Mouse (Mus musculus) lung, embryonic 14.5 days (tissue): ENCODE results near the gene B230118H07Rik. TPM values are rescaled to one million over a fixed set of nuclear protein-coding genes. Genes with fewer than 3 reads are reported as not detected.

Source experiments
- ATAC-seq: fragments of 200-750 bp; cut with Nextera tagmentation; 2 replicates; pipeline ENCODE4 v1.8.0; 2017; ENCODE audit warnings: mild to moderate bottlenecking, moderate TSS enrichment, moderate library complexity; ENCODE audit not compliant: insufficient read depth
- DNase-seq: peaks from one replicate; pipeline ENCODE4 v3.0.0-alpha.2; 2015
- H3K27ac ChIP-seq: fragments of 300-500 bp; sonication (generic); 2 replicates; pipeline ENCODE4 v1.5.1; 2014; ENCODE audit warnings: low read depth, mild to moderate bottlenecking, moderate library complexity
- H3K27me3 ChIP-seq: fragments of 300-500 bp; sonication (generic); 2 replicates; pipeline ENCODE4 v1.6.1; 2014; ENCODE audit warnings: low read length, control low read depth; ENCODE audit not compliant: insufficient read depth
- H3K36me3 ChIP-seq: fragments of 300-500 bp; sonication (generic); 2 replicates; pipeline ENCODE4 v1.6.1; 2014; ENCODE audit warnings: control low read depth; ENCODE audit not compliant: insufficient read depth
- H3K4me1 ChIP-seq: fragments of 300-500 bp; sonication (generic); 2 replicates; pipeline ENCODE4 v1.6.1; 2014; ENCODE audit warnings: antibody characterized with exemption, control low read depth; ENCODE audit not compliant: insufficient read depth
- H3K4me2 ChIP-seq: fragments of 300-500 bp; sonication (generic); 2 replicates; pipeline ENCODE4 v1.6.1; 2014; ENCODE audit warnings: mild to moderate bottlenecking
- H3K4me3 ChIP-seq: fragments of 300-500 bp; sonication (generic); 2 replicates; pipeline ENCODE4 v1.5.1; 2014; ENCODE audit warnings: low read depth, low read length
- H3K9ac ChIP-seq: fragments of 300-500 bp; sonication (generic); 2 replicates; pipeline ENCODE4 v1.6.1; 2014
- H3K9me3 ChIP-seq: fragments of 300-500 bp; sonication (generic); 2 replicates; pipeline ENCODE4 v1.6.1; 2016; ENCODE audit warnings: low read depth, low read length, control low read depth
- CTCF ChIP-seq: IDR thresholded peaks from 2 replicates; pipeline ENCODE4 v1.5.1; 2016; ENCODE audit warnings: antibody characterized with exemption, low read depth
- WGBS: fragments of 180-500 bp; shearing (Covaris S2); extraction: QIAGEN DNeasy Blood & Tissue Kit; methylation state at CpG from one replicate; pipeline ENCODE4 v1.1.7; 2014; 5-methylcytosine and 5-hydroxymethylcytosine counted together
- polyA plus RNA-seq: library from polyadenylated mRNA; unstranded; fragments of >200 nt; fragmentation: Nextera tagmentation; extraction: Ambion mirVana; gene quantifications from 2 replicates; pipeline ENCODE4 v1.2.1, GENCODE M21; 2014

B230118H07Rik gene
- polyA plus RNA-seq, 1 experiment from 2014 or later, result 52.4 TPM

DNA sequence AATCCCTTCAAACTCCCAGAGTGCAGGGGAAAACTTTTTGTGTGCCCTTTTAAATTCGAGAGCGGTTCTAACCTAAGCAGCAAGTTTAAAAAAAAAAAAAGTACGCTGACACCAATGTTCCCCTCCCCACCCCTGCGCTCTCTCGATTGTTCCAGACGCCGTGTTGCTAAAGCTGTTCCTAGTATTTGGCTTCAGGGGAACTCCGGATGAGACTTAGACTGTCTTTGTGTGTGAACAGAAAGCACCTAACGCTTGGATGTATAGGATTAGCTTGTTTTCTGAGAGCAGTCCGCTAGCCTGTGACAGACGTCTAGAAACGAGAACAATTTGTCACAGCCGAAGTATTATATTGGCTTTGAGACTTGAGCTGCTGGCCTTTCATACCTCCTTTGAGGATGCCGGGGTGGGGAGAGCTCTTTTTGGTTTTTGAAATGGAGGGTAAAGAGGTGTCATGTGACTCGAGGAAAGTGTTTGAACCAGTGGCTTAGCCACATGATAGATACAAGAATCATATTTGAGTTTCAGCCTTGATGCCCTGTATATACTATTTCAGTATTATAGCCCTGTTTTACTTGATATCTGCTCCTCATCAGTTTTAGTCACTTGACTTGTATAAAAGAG lies 29.9 kb upstream of the B230118H07Rik start:
- H3K36me3 ChIP-seq, result 0 out of 2 replicates have a peak, but pooled peaks cover 6% of the 10 kb centered on the region
- H3K27ac ChIP-seq, result no peak overlapping the region
- H3K4me2 ChIP-seq, result peak overlapping the region; percentile 75
- peak overlapping the region; percentile 99 for H3K4me3 ChIP-seq
- peaks cover 4% of the 10 kb centered on the region; the same call in 1 of the 2 replicates for H3K4me1 ChIP-seq
- peak overlapping the region; percentile 96 for H3K9ac ChIP-seq
- DNase-seq, result peak; percentile 14
- no peaks in the 10 kb centered on the region for H3K9me3 ChIP-seq
- no peak for ATAC-seq
- TF ChIP-seq CTCF, result no peak
- no peaks in the 10 kb centered on the region for H3K27me3 ChIP-seq
- WGBS, result 5% methylated on average over 15 of the region's 15 CpGs

- Histone ChIP-seq H3K27ac (0 out of 2 replicates have a peak within 1 kb of the TSS, but pooled peaks have one; percentile 36), H3K9me3 (no peaks in the 10 kb centered on the region), H3K4me3 (peak within 1 kb of the TSS; percentile 99), H3K27me3 (no peaks in the 10 kb centered on the region), H3K4me1 (peaks cover 4% of the 10 kb centered on the region; the same call in 1 of the 2 replicates), H3K9ac (peak within 1 kb of the TSS; percentile 96), H3K36me3 (0 out of 2 replicates have a peak, but pooled peaks cover 5% of the 10 kb centered on the region), H3K4me2 (peak within 1 kb of the TSS; percentile 75)
- ATAC-seq, result peak; percentile 96
- peak; percentile 77 for TF ChIP-seq CTCF
- under 1% methylated on average over 68 of the region's 68 CpGs for WGBS
- DNase-seq, result peak; percentile 94
Measured at GRCm38 (mm10) chr2:101678236-101679021, 29.1 kb upstream of the B230118H07Rik start, which contains the start of gene Traf6. Traf6 (plus strand) TSS chr2:101678429.

GRCm38 (mm10) chr2:101673547-101673946 lies 24.2 kb upstream of the B230118H07Rik start:
- no peaks in the 10 kb centered on the region for H3K4me1 ChIP-seq
- H3K9ac ChIP-seq, result no peak overlapping the region
- no peaks in the 10 kb centered on the region for H3K9me3 ChIP-seq
- H3K27ac ChIP-seq, result no peak overlapping the region
- no peaks in the 10 kb centered on the region for H3K36me3 ChIP-seq
- DNase-seq (no peak), ATAC-seq (no peak)
- H3K27me3 ChIP-seq, result no peaks in the 10 kb centered on the region
- H3K4me3 ChIP-seq, result no peak overlapping the region
- H3K4me2 ChIP-seq, result no peak overlapping the region
- TF ChIP-seq CTCF, result no peak
- WGBS, result 75% methylated on average over 3 of the region's 3 CpGs

- H3K36me3 ChIP-seq, result no peaks in the 10 kb centered on the region
- H3K4me3 ChIP-seq, result no peak overlapping the region
- WGBS, result 75% methylated on average over 3 of the region's 3 CpGs
- H3K27me3 ChIP-seq, result no peaks in the 10 kb centered on the region
- DNase-seq (no peak), ATAC-seq (no peak)
- no peak for TF ChIP-seq CTCF
- no peak overlapping the region for H3K9ac ChIP-seq
- no peaks in the 10 kb centered on the region for H3K4me1 ChIP-seq
- no peak overlapping the region for H3K4me2 ChIP-seq
- no peaks in the 10 kb centered on the region for H3K9me3 ChIP-seq
- no peak overlapping the region for H3K27ac ChIP-seq
Measured at GRCm38 (mm10) chr2:101668751-101669150, 19.4 kb upstream of the B230118H07Rik start.

DNA sequence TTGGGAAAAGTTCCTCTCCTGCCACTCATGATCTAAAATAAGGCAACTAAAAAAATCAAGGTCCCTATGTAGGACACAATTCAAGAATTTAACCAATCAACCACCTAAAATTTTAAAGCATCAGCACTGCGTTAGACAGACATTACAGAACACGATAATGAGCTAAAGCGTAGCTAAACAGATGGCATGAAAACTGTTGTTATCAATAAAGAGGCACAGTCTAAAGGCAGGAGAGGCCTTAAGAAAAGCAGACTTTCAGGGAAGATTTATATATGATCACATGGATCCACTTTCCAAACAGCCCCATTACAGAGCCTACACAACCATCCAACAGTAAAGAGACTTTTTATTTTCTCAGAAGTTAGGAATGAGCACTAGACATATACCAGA lies 16.4 kb upstream of the B230118H07Rik start:
- WGBS, result 81% methylated on average over 3 of the region's 3 CpGs
- no peak overlapping the region for H3K4me3 ChIP-seq
- H3K36me3 ChIP-seq, result no peaks in the 10 kb centered on the region
- no peaks in the 10 kb centered on the region for H3K4me1 ChIP-seq
- H3K27me3 ChIP-seq, result no peaks in the 10 kb centered on the region
- H3K9ac ChIP-seq, result no peak overlapping the region
- no peak overlapping the region for H3K4me2 ChIP-seq
- DNase-seq (no peak), ATAC-seq (no peak)
- TF ChIP-seq CTCF, result no peak
- no peak overlapping the region for H3K27ac ChIP-seq
- H3K9me3 ChIP-seq, result no peaks in the 10 kb centered on the region

GRCm38 (mm10) chr2:101665058-101665702 lies 15.8 kb upstream of the B230118H07Rik start:
- TF ChIP-seq CTCF, result peak; percentile 95
- Histone ChIP-seq H3K4me3 (no peak overlapping the region), H3K27me3 (no peaks in the 10 kb centered on the region), H3K4me1 (no peaks in the 10 kb centered on the region), H3K9ac (no peak overlapping the region), H3K9me3 (no peaks in the 10 kb centered on the region), H3K4me2 (no peak overlapping the region), H3K36me3 (no peaks in the 10 kb centered on the region), H3K27ac (no peak overlapping the region)
- 19% methylated on average over 9 of the region's 9 CpGs for WGBS
- ATAC-seq (peak; percentile 77), DNase-seq (peak; percentile 92)

GRCm38 (mm10) chr2:101660536-101660935 lies 11.2 kb upstream of the B230118H07Rik start:
- 64% methylated on average over 2 of the region's 2 CpGs for WGBS
- no peaks in the 10 kb centered on the region for H3K27me3 ChIP-seq
- H3K27ac ChIP-seq, result no peak overlapping the region
- no peak overlapping the region for H3K4me3 ChIP-seq
- DNase-seq (no peak), ATAC-seq (no peak)
- H3K4me1 ChIP-seq, result no peaks in the 10 kb centered on the region
- H3K9me3 ChIP-seq, result no peaks in the 10 kb centered on the region
- no peaks in the 10 kb centered on the region for H3K36me3 ChIP-seq
- no peak overlapping the region for H3K4me2 ChIP-seq
- no peak overlapping the region for H3K9ac ChIP-seq
- TF ChIP-seq CTCF, result no peak
